Mouse (Mus musculus): ENCODE data around the gene Ptrh2.

The Ptrh2 gene

GRCm38 (mm10) chr11:86683395-86684125 lies at the start of gene Ptrh2, which contains the start of gene Vmp1:
Ptrh2 (plus strand) TSS chr11:86683985.
Vmp1 (minus strand) TSS chr11:86683836.
- peak; percentile 95 for DNase-seq

GRCm38 (mm10) chr11:86634396-86634795 lies 49.4 kb upstream of the Ptrh2 start:
- DNase-seq = no peak

GRCm38 (mm10) chr11:86637697-86638096 lies 46.1 kb upstream of the Ptrh2 start:
- DNase-seq = no peak

GRCm38 (mm10) chr11:86641714-86642113 lies 42.1 kb upstream of the Ptrh2 start:
- peak; percentile 23 for DNase-seq

- no peak for DNase-seq
Measured at GRCm38 (mm10) chr11:86644553-86644952, 39.2 kb upstream of the Ptrh2 start.

DNA sequence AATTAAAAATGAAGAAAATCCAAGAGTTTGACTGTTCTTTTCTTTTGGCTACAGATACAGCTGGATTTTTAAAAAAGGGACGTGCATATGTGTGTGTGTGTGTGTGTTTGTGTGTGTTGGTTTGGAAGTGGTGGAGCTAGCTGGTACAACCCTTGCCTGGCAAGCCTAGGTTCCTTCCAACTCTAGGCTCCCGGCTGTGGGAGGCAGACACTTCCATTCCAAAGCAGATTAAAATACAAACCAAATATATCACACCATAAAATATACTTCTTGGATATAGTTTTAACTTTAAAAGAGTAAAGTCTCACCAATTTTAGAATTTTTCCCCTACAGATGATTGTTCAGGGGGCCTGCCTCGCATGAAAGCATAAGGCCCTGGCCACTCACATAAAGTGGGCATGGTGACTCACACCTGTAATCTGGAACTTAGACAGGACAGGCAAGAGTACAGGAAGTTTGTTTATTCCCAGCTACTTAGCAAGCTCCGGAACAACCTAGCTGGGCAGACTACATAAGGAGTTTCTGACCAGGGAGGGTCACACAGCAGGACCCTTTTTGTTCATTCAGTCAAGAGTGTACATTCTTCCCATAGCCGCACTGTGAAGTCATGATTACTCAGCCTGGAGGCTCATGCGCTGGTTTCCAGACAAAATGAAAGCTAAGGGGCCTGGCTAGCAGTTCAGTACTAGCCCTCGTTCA lies 37.5 kb upstream of the Ptrh2 start:
- DNase-seq = peak; percentile 34

GRCm38 (mm10) chr11:86646885-86647459 lies 36.8 kb upstream of the Ptrh2 start:
- DNase-seq = no peak

DNA sequence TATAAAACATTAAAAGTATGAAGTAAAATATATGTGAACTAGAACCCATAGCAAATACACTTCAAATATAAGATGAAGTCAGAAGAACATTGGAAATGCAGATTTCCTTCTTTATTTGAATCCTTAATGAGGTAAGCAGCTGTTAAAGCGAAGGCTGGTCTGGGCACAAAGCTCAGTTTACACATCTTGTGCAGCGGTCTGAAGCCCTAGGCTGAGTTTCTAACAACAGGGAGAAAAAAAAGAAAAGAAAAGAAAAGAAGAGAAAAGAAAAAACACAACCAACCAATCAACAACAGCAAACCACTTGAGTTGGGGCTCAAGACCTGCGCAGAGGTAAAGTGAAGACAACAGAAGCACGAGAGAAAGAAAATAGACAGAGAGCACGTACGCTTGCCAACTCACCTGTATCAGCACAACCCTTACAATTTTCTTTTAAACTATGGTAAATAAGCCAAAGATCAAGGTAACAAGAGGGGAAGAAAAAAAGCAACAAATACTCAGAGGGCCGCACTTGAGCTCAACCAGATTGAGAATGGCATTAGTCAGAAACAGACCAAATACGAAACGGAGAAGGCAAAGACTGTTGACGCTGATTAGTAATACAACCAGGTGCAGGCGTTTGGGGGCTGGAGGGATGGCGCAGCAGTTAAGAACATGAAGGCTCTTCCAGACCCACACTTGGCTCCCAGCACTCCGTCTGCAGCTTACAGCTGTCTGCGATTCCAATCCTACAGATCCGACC lies 35.9 kb upstream of the Ptrh2 start:
- no peak for DNase-seq

GRCm38 (mm10) chr11:86649542-86649941 lies 34.2 kb upstream of the Ptrh2 start:
- no peak for DNase-seq

- no peak for DNase-seq
Measured at GRCm38 (mm10) chr11:86650676-86651075, 33.1 kb upstream of the Ptrh2 start.

- no peak for DNase-seq
Measured at GRCm38 (mm10) chr11:86652578-86652979, 31.2 kb upstream of the Ptrh2 start.

DNA sequence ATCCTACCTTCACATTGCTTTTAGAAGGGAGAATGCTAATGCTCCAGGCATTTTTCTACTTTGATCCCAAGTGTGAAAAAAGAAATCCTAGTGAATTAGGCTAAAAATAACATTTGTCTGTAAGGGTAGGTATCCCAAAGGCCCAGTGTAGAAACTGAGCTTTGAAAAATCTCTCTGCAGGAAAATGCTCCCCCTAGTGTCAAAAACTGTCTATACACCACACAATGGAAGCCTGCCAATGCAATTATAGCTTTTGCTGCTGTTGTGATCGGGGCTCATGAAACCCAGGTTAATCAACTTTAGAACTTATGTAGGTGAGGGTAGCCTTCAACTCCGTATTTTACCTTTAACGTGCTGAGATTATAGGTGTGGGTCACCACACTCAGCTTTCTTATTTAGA lies 30.3 kb upstream of the Ptrh2 start:
- peak; percentile 75 for DNase-seq

DNA sequence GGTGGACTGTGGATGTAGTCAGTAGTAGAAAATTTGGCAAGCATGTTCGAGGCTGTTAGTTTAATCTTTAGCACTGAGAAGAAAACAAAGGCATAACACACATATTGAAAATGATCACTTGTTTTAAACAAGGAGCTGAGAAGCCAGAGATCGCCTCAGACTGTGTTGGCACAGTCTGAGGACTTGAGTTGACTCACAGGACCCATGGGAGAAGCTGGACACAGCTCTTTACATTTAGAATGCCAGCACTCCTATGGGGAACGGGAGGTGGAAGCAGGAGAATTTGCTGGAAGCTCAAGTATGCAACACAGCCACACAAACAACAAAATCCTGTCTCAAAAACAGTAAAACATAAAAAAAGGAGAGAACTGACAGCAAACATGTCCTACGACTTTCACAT lies 29.7 kb upstream of the Ptrh2 start:
- no peak for DNase-seq

DNA sequence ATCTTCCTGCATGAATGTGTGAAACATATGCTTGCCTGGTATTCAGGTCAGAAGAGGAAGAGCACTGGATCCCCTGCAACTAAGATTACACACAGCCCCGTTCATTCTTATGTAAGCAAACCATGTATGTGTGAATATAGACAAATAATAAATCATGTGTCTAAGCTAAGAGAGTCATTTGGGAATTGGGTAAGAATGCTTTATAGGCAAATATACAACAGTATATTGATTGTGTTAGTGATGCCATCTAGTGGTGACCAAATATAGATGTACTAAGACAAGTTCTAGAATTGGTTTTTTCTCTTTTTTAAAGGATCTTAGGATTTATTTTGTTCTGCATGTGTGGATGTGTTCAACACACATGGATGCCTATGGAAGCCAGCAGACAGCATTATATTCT lies 28.1 kb upstream of the Ptrh2 start:
- no peak for DNase-seq

DNA sequence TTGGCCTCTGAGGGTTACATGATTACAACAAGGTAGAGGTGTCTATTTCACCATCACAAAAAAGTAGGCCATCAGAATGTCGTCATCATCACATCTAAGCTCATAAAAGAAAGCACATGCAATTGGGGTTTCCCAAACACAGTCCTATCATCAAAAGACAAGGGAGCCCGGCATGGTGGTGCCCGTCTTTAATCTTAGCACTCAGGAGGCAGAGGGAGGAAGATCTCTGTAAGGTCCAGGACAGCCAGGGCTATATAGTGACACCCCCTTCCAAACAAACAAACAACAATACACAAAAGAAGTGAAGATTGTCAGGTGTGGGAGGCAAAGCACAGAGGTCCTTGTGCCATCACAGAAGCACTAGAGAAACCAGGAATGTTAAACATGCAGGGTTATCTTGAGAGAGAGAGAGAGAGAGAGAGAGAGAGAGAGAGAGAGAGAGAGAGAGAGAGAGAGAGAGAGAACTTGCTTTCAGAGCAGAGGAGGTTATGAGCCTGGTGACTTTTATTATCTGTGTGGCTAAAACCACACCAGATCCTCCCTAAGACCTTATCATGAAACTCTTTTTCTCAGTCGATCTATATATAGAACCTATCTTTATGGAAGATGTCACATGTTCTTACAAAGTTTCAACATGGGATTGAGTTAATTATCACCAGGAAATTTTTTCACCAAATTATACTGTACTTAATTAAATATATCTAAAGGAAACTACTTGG lies 26.8 kb upstream of the Ptrh2 start:
- DNase-seq = no peak

DNA sequence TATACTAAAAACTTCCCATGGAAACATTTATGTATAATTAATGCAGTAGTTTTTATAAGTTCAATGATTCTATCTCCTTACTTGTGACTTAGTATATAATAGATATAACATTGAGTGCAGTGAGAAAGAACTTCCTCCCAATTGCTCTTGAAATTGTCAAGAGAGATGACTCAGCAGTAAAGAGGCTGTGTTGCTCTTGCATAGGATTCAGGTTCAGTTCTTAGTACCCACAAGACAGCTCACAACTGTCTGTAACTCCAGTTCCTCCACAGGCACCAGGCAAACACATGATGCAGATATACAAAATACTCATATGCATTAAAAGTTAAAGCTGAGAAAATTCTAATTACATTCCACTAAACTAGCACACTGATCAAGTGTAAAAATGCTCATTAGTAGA lies 25.9 kb upstream of the Ptrh2 start:
- no peak for DNase-seq

DNA sequence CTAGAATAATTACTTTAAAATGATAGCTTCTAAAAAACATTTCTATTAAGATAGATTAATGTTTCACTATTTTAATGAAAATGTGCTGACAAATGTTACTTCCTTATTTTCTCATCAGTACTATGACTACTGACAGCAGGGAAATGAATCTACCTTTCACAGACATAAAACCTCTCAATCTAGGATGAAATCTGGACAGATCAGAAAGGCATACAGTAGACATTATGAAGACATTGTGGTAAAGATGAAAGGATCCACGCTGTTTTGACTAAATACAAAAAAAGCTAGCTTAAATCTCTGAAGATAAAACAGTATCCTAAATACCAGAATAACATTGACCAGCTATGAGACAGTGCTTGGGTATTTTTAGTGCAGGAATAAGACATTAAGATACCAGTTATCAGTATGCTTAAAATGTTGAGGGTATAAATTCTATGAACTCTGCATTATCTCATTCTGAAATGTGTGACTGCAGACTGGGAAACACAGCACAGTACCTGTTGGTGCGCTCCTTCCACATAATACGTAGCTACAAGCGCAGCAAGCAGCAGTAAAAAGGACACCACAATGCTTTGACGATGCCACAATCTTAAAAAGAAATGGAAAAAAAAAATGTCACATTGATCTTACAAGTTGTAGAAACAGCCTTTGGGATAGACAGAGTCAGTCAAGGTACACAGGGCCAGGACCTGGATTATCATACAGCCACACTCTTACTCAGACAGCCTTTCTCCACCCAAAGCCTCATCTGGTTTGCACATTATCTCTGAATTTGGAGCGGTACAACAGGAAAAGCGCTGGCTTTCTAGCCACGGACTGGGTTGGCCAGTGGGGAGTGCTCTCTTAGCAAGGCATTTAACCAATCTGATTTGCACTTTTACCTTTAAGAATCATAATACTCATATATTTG lies 20.5 kb upstream of the Ptrh2 start:
- DNase-seq = no peak

DNA sequence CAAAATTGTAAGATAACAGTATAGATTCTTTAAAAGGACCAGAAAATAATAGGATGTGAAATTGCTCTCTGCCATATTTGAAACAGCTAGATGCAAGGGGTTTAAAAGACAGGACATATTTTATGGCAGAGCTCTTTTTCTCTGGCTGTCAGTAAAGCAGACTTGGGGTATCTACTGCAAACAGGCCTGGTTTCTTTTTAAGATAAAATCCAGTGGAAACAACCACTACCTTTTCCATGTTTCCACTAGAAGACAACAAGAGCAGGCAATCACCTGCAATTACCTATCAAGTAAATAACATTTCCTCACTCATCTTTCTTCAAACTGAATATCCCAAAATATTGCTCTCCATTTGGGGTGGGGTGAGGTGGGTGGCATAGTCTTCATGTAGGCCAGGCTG lies 19.8 kb upstream of the Ptrh2 start:
- DNase-seq = no peak

- no peak for DNase-seq
Measured at GRCm38 (mm10) chr11:86664406-86664805, 19.4 kb upstream of the Ptrh2 start.

- no peak for DNase-seq
Measured at GRCm38 (mm10) chr11:86667553-86667952, 16.2 kb upstream of the Ptrh2 start.

- DNase-seq = no peak
Measured at GRCm38 (mm10) chr11:86668169-86668568, 15.6 kb upstream of the Ptrh2 start.

All from lung, postnatal 14 days (tissue).